Comparison of ENCODE assay signal across 9 mouse cellular contexts in genomic region chr17:25363726-25364125, GRCm38 (mm10). TPM values are rescaled to one million over a fixed set of nuclear protein-coding genes. Genes with fewer than 3 reads are reported as not detected.
DNase-seq lines count a peak whose midpoint lies in the region; ATAC-seq and TF ChIP-seq lines count a peak whose summit lies in the region.
"Had no signal": no experiment of that assay in that cellular context is flagged by ENCODE, and none has a peak within 500 bp of the region (broad histone marks: within the 10 kb centered on the region; RNA-seq: fewer than 3 reads in every experiment).

No protein-coding gene starts in this region.

- H3K4me1 ChIP-seq in heart, embryonic 10.5 days: peaks cover 7% of the 10 kb centered on the region; the same call in 1 of the 2 replicates
- no peaks in the 10 kb centered on the region for H3K4me1 ChIP-seq in thymus, adult 2 months (replicated peaks; ENCODE audit: control insufficient read depth, insufficient read depth, low read length)
- H3K4me1 ChIP-seq: liver, embryonic 15.5 days had no signal

- ATAC-seq in activated CD4-positive, CD25-positive, alpha-beta regulatory T cell, adult 4 months: no peak

- H3K27me3 ChIP-seq in heart, embryonic 10.5 days (ENCODE audit: insufficient read depth, poor library complexity, severe bottlenecking): peaks cover 33% of the 10 kb centered on the region
- H3K27me3 ChIP-seq in thymus, adult 2 months (ENCODE audit: control insufficient read depth, insufficient read depth, low read length): no peaks in the 10 kb centered on the region
- H3K27me3 ChIP-seq: liver, embryonic 15.5 days had no signal

- H3K27ac ChIP-seq in heart, embryonic 10.5 days: no peak overlapping the region
- no peak overlapping the region for H3K27ac ChIP-seq in thymus, adult 2 months (ENCODE audit: control insufficient read depth, insufficient read depth, low read length)
- H3K27ac ChIP-seq: liver, embryonic 15.5 days had no signal

- TF ChIP-seq CTCF in thymus, adult 2 months (IDR thresholded peaks at IDR 0.05; ENCODE audit: borderline replicate concordance, control insufficient read depth, extremely low read depth, insufficient read depth, low read length, poor library complexity): peak; percentile 68; the same call in 1 of the 2 replicates

- no peak for TF ChIP-seq POLR2A in thymus, adult 2 months (IDR thresholded peaks at IDR 0.05; ENCODE audit: control insufficient read depth, extremely low read depth, insufficient read depth, low read length, poor library complexity)

- H3K9me3 ChIP-seq in heart, embryonic 10.5 days: no peaks in the 10 kb centered on the region
- H3K9me3 ChIP-seq: liver, embryonic 15.5 days had no signal

- intact Hi-C loops in heart, postnatal 14 days (cut with DNase I): loop anchor here (1.0 kb wide), 1 partner anchor 29 kb away; no protein-coding TSS in a partner anchor

- peak; percentile 44 to 60 for DNase-seq in heart, postnatal 14 days
- no peak for DNase-seq in heart, embryonic 10.5 days (ENCODE audit: low spot score)
- peak; percentile 47 for DNase-seq in thymus, adult 2 months
- no peak for DNase-seq in thymus, adult 18-20 months
- peak; percentile 58 for DNase-seq in brain, adult 2 months (ENCODE audit: low read depth, low spot score)
- DNase-seq in frontal cortex, postnatal 36 days (ENCODE audit: low spot score in 2 of 2): peak; percentile 52 to 54
- peak; percentile 39 for DNase-seq in naive thymus-derived CD4-positive, alpha-beta T cell, adult 2 months (ENCODE audit: low read depth)

- H3K4me3 ChIP-seq in heart, embryonic 10.5 days: no peak overlapping the region
- no peak overlapping the region for H3K4me3 ChIP-seq in thymus, adult 2 months (ENCODE audit: control insufficient read depth, insufficient read depth, low read length)
- H3K4me3 ChIP-seq: liver, embryonic 15.5 days had no signal

- no peaks in the 10 kb centered on the region for H3K36me3 ChIP-seq in heart, embryonic 10.5 days
- no peaks in the 10 kb centered on the region for H3K36me3 ChIP-seq in thymus, adult 2 months (ENCODE audit: control insufficient read depth, insufficient read depth, low read length)
- H3K36me3 ChIP-seq: liver, embryonic 15.5 days had no signal

- 0% methylated on average over 1 of the region's 1 CpGs for WGBS in heart, embryonic 10.5 days
- WGBS in thymus, adult 2 months: 3% methylated on average over 1 of the region's 1 CpGs

RNA-seq across cellular contexts. Expression of gene Tpsb2, which starts 2.4 kb away (rescaled TPM):
- total RNA-seq in heart, postnatal 14 days (2021): 1 to 10 TPM; 5.2 to 5.7 TPM
- polyA plus RNA-seq in heart, embryonic 10.5 days (2016; fragmentation: Nextera tagmentation; extraction: Ambion mirVana): not detected in 2 replicates
- polyA plus RNA-seq in thymus, adult 2 months (2012; rRNA removed): 4.7 and 7.6 TPM in 2 replicates
- not detected for polyA plus RNA-seq in activated CD4-positive, CD25-positive, alpha-beta regulatory T cell, adult 4 months (2017; shearing (Covaris generic))

RNA-seq across cellular contexts. Expression of gene Tpsg1, which starts 5.3 kb away (rescaled TPM):
- total RNA-seq in heart, postnatal 14 days (2021): not detected
- polyA plus RNA-seq in heart, embryonic 10.5 days (2016; fragmentation: Nextera tagmentation; extraction: Ambion mirVana): 0.54 TPM in 1 of 2 replicates, not detected in the other
- polyA plus RNA-seq in thymus, adult 2 months (2012; rRNA removed): 0.80 and 1.8 TPM in 2 replicates
- polyA plus RNA-seq in activated CD4-positive, CD25-positive, alpha-beta regulatory T cell, adult 4 months (2017; shearing (Covaris generic)): not detected

RNA-seq across cellular contexts. Expression of gene Tpsab1, which starts 18.4 kb away (rescaled TPM):
- 1 to 10 TPM; 2.3 to 2.6 TPM for total RNA-seq in heart, postnatal 14 days (2021)
- polyA plus RNA-seq in heart, embryonic 10.5 days (2016; fragmentation: Nextera tagmentation; extraction: Ambion mirVana): not detected in 2 replicates
- 0.44 and 0.61 TPM in 2 replicates for polyA plus RNA-seq in thymus, adult 2 months (2012; rRNA removed)
- not detected for polyA plus RNA-seq in activated CD4-positive, CD25-positive, alpha-beta regulatory T cell, adult 4 months (2017; shearing (Covaris generic))
- polyA plus RNA-seq: liver, embryonic 15.5 days had no signal

RNA-seq across cellular contexts. Expression of gene Prss29, which starts 45.3 kb away (rescaled TPM):
- not detected for total RNA-seq in heart, postnatal 14 days (2021)
- not detected in 2 replicates for polyA plus RNA-seq in heart, embryonic 10.5 days (2016; fragmentation: Nextera tagmentation; extraction: Ambion mirVana)
- polyA plus RNA-seq in thymus, adult 2 months (2012; rRNA removed): 2.3 and 2.7 TPM in 2 replicates
- not detected for polyA plus RNA-seq in activated CD4-positive, CD25-positive, alpha-beta regulatory T cell, adult 4 months (2017; shearing (Covaris generic))
- polyA plus RNA-seq: liver, embryonic 15.5 days had no signal

RNA-seq across cellular contexts. Expression of gene Prss28, which starts 55.3 kb away (rescaled TPM):
- not detected for total RNA-seq in heart, postnatal 14 days (2021)
- polyA plus RNA-seq in heart, embryonic 10.5 days (2016; fragmentation: Nextera tagmentation; extraction: Ambion mirVana): not detected in 2 replicates
- 0.13 and 0.18 TPM in 2 replicates for polyA plus RNA-seq in thymus, adult 2 months (2012; rRNA removed)
- not detected for polyA plus RNA-seq in activated CD4-positive, CD25-positive, alpha-beta regulatory T cell, adult 4 months (2017; shearing (Covaris generic))
- polyA plus RNA-seq: liver, embryonic 15.5 days had no signal

Comparison
In these comparisons a context has a peak if more than half of its experiments do, and no peak if none do; other contexts are left out.
1. DNase-seq: peak in heart, postnatal 14 days (2 of 2), thymus, adult 2 months (single experiment), brain, adult 2 months (single experiment), frontal cortex, postnatal 36 days (2 of 2) and naive thymus-derived CD4-positive, alpha-beta T cell, adult 2 months (single experiment); none in heart, embryonic 10.5 days (single experiment) and thymus, adult 18-20 months (0 of 2).